Mouse (Mus musculus) CD4-positive helper T cell, adult 2 months (primary cell): ENCODE data around the gene Emd.
A peak's percentile ranks its signal among the peaks of the same experiment; 100 is the strongest.

ENCODE experiments used
- DNase-seq: peaks from one replicate; pipeline ENCODE4 v3.0.0-alpha.2; 2012; ENCODE audit warnings: low read depth, missing footprints, low spot score

The Emd gene

DNA sequence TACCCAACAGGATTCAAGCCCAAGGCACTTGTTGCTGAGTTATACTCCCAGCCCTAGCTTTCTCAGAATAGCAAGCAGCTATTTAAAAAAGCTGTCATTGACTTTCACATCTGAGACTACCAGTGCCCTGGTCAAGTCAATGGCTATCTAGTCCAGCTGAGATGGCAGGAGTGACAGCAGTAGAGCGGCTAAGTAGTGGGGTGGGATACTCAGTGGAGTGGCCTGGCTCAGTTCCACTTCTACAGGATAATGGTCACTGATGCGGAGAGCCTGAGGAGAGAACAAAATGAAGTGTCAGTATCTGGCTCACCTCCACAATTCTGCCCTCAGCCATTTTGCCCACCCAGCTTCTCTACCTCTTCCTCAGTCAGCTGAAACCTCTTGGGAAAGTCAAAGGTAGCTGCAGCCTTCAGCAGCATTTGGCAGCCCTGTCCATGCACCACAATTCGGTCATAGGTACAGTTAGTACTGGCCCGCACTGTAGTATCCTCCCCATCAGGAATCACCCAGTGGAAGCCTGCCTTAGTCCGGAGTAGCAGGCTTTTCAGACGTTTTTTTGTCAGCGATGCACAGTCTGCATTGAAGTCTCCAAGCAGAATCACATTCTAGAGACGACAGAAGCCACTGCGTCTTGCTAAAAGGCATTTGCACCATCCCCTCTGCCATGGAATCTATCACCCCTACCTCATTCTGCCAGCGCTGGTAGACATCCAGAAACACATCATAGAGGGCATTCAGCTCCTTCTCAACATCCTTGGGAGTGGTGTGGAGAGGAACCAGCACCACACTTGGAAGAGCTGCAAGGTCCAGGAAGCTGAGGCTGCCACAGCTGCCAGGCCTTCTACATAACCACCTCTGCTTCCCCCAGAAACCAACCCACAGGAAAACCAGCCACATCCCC, 19.2 kb downstream of the Emd start:
- DNase-seq = no peak

DNA sequence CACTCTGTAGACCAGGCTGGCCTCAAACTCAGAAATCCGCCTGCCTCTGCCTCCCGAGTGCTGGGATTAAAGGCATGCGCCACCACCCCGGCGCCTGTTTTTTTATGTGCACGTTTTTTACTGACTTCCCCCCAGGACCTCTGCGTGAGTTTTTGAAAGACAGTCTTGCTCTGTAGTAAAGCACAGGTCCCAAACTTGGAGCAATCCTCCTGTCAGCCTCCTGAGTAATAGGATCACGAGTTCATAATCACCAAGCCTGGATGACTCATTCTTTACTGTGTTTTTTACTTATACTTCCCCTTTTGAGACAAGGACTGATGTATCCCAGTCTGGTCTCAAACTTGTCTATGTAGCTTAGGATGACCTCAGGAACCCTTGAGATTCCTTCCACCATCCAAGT, 23.4 kb downstream of the Emd start:
- DNase-seq = no peak

DNA sequence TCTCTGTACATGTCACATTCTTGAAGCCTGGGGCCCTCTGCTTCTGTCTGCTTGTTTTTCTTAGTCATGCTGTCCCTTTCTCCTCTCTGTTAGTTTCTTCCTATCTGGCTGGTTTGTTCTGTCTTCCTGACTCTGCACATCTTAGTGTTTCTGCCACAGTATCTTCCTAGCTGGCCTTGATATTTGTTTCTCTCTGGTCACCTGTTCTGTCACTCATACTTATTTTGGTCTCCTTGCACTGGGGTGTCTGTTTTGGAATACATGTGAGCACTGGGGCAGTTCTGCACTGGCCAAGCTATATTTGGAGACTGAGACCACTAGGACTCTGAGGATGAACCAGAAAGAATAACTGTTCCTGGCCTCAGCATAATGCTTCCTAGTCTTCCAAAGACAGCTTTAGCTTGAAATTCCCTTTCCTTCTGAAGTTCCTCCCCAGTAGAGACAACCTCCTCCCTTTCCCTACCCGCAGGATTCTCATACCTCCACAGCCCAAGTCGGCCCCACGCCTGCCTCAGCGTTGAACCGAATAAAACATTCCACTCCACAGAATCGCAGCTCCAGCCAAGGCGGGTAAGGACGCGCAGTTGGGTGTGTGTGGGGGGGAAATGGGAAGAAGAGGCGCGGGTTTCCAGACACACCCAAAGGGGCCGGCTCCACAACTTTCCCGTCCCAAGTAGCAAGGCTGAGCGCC, 26.7 kb downstream of the Emd start:
- no peak for DNase-seq

DNA sequence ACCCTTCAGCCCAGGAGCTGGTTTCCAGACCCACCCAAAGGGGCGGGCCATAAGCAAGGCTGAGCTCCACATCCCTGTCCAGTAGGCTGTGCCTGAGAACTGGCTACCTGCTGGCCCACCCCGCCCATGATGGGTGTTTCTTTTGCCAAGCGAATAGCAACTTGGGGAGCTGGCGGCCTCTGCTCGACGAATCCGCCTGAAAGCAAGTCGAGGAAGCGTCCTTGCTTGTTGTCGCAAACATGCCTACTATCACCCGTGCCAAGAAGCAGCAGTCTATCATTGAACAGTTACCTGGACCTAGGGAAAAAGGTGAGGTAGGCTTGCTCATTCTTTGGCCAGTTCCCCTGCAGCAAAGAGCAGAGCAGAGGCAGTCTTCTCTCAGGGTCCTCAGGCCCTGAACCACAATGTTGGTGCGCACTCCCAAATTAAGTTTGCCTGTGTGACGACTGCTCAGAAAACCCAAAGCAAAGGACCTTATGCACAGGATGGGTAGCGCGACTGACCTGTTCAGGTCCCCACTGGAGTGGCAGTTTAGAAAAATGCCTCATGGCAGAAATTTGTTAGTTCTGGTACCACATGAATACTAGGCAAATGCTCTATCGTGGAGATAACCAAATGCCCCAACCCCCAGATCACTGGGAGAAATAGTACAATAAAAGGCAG, 27.4 kb downstream of the Emd start, which contains the start of the genes Taz and Dnase1l1:
Gene Taz, plus strand, starts transcription at position 181 of the 663 bp plus-strand sequence.
Gene Dnase1l1, minus strand, starts transcription at position 606 of the 663 bp plus-strand sequence.
- DNase-seq = peak; percentile 80

DNA sequence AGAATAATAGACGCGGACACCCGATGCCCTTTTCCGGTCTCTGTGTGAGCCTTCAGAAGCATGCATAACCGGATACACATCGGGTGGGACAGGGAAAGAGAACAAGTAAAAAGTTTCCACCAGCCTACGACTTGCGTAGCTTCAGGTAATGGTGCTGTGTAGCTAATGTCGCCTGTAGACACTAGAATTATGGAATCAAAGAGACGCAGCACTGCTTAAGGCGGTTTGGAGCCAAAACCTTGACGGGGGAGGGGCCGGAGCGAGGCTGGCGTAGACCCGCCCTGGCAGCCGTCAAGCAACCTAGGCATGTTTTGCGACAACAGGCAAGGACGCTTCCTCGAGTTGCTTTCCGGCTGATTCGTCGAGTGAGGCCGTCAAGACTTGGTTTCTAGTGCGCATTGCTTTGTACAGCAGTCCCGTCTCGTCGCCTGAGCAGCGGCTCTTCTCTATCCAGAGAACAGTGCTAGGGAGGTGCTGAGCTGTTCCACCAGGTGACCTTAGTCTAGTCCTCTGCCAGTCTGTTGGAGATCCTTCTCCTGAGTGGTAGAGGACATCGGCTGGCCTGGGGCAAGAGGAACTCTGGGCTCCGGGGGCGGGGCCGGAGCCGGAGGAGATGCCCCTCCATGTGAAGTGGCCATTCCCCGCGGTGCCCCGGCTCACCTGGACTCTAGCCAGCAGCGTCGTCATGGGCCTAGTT, 28.1 kb downstream of the Emd start:
- DNase-seq = peak; percentile 91

- DNase-seq = no peak
Observed at GRCm38 (mm10) chrX:74283092-74283437, 28.6 kb downstream of the Emd start.

DNA sequence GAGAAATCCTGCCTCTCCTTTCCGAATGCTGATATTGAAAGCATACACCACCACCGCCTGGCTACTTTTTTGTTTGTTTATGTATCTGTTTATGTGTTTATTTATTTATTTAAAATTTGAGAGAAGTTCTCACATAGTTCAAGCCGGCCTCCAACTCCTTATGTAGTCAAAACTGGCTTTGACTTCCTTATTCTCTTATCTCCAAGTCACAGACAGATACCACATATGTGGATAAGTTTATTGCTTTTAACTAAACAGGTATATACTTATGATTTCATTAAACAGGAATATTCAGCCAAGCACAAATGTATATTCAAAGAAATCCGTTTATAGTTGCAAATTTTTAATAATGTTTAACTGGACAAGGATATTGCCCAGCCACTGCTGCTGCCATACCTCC, 38.9 kb downstream of the Emd start:
- no peak for DNase-seq

GRCm38 (mm10) chrX:74296538-74297448, 42.3 kb downstream of the Emd start, which contains the start of gene Atp6ap1:
Gene Atp6ap1, plus strand, starts transcription at chrX:74297097.
- DNase-seq = peak; percentile 95

GRCm38 (mm10) chrX:74298348-74298747, 43.9 kb downstream of the Emd start:
- no peak for DNase-seq

GRCm38 (mm10) chrX:74299721-74300120, 45.2 kb downstream of the Emd start:
- DNase-seq = no peak

DNA sequence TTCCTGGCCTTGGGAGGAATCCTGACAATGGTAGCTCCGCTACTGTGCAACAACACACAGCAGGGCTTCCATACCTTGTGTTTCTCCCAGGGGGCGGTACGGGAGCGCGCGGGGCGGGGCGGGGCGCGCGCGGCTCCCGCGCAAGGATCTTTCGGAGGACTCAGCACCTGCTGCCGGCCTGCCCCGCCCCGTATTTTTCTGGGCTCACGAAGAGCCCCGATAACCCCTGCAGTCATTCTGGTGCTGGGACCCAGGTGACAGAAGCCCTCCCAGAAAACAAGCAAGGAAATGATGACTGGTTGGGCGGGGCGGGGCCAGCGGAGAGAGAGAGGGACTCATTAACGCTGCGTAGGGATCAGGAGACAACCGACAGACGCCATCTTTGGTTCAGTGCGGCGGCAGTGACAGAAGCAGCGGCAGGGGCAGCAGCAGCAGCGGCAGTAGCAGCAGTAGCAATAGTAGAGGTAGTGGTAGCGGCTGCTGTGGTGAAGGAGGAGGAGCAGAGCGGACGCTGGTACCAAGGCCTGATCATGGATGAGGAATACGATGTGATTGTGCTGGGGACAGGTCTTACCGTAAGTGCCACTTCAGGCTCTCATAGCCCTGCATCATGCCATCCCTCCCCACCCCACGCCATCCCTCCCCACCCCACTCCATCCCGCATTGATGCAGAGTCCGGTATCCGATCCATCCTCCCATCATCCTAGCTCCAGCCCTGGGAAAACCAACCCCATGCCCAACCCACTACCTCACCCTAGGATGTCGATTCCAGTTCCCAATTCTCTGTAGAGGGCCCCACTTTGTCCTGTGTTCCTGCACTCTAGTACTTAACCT, 50.6 kb downstream of the Emd start, which contains the start of gene Gdi1:
Gene Gdi1, plus strand, starts transcription at position 132 of the 834 bp plus-strand sequence.
- peak; percentile 92 for DNase-seq
